Mouse (Mus musculus) leukemia stem cell, adult 10-12 weeks (primary cell): ENCODE measurements around the gene Gm5580. TPM values are rescaled to one million over a fixed set of nuclear protein-coding genes. Genes with fewer than 3 reads are reported as not detected.

Source experiments
- polyA plus RNA-seq: library from polyadenylated mRNA; stranded (reverse); fragments of >175 nt; gene quantifications from 2 replicates; pipeline ENCODE4 v1.2.3, GENCODE M21; 2012; ENCODE audit warnings: low replicate concordance

The Gm5580 gene
- polyA plus RNA-seq = 0.13 TPM in 1 of 2 replicates, not detected in the other

GRCm38 (mm10) chr6:116550841-116551240 lies at the start of gene Gm5580:
Gene Gm5580 (plus strand): TSS chr6:116551141.

GRCm38 (mm10) chr6:116506302-116507003 lies 44.5 kb upstream of the Gm5580 start, which contains the start of gene Olfr212:
Gene Olfr212 (plus strand): TSS chr6:116506516.

GRCm38 (mm10) chr6:116538156-116538555 lies 12.8 kb upstream of the Gm5580 start, which contains the start of gene Olfr213:
Gene Olfr213 (plus strand): TSS chr6:116538456.

GRCm38 (mm10) chr6:116553935-116554334 lies 3.0 kb downstream of the Gm5580 start, which contains the start of gene Olfr214:
Gene Olfr214 (plus strand): TSS chr6:116554235.

GRCm38 (mm10) chr6:116584095-116584494 lies 33.2 kb downstream of the Gm5580 start, which contains the start of gene Olfr215:
Gene Olfr215 (minus strand): TSS chr6:116584195.

Other genes starting within 250 kb of the Gm5580 start
- 16.4 and 24.4 TPM in 2 replicates for gene March8, start 213.1 kb upstream of the Gm5580 start, polyA plus RNA-seq
- gene Alox5, start 90.0 kb upstream of the Gm5580 start, polyA plus RNA-seq = 0.85 and 1.3 TPM in 2 replicates
- not detected in 2 replicates for gene Olfr211, start 62.0 kb upstream of the Gm5580 start, polyA plus RNA-seq
- gene Olfr212, start 44.6 kb upstream of the Gm5580 start, polyA plus RNA-seq = 0.10 TPM in 1 of 2 replicates, not detected in the other
- gene Olfr213, start 12.7 kb upstream of the Gm5580 start, polyA plus RNA-seq = 0.18 TPM in 1 of 2 replicates, not detected in the other
- not detected in 2 replicates for gene Olfr214, start 3.1 kb downstream of the Gm5580 start, polyA plus RNA-seq
- not detected in 2 replicates for gene Olfr215, start 33.1 kb downstream of the Gm5580 start, polyA plus RNA-seq
- gene Zfp422, start 77.9 kb downstream of the Gm5580 start, polyA plus RNA-seq = 1.6 and 1.9 TPM in 2 replicates
- 0.22 TPM in 1 of 2 replicates, not detected in the other for gene Depp1, start 99.5 kb downstream of the Gm5580 start, polyA plus RNA-seq
- gene Rassf4, start 122.8 kb downstream of the Gm5580 start, polyA plus RNA-seq = 9.6 and 9.7 TPM in 2 replicates
- 0.01 and 0.02 TPM in 2 replicates for gene Tmem72, start 165.8 kb downstream of the Gm5580 start, polyA plus RNA-seq